Mouse (Mus musculus): ENCODE measurements around the gene Cryba4. TPM values are rescaled to one million over a fixed set of nuclear protein-coding genes. Genes with fewer than 3 reads are reported as not detected.

The Cryba4 gene
- total RNA-seq (2017), result not detected in 2 replicates

GRCm38 (mm10) chr5:112252400-112252799, at the start of gene Cryba4:
Gene Cryba4, minus strand, starts transcription at chr5:112252518.
- ATAC-seq (replicated peaks; ENCODE audit: low read depth, poor library complexity, severe bottlenecking), result no peak

- ATAC-seq (replicated peaks; ENCODE audit: low read depth, poor library complexity, severe bottlenecking), result peak; percentile 27; the same call in 1 of the 2 replicates
Measured at GRCm38 (mm10) chr5:112301694-112302093, 49.4 kb upstream of the Cryba4 start.

GRCm38 (mm10) chr5:112300721-112301308, 48.5 kb upstream of the Cryba4 start:
- no peak for ATAC-seq (replicated peaks; ENCODE audit: low read depth, poor library complexity, severe bottlenecking)

- ATAC-seq (replicated peaks; ENCODE audit: low read depth, poor library complexity, severe bottlenecking), result no peak
Measured at GRCm38 (mm10) chr5:112300112-112300511, 47.8 kb upstream of the Cryba4 start.

GRCm38 (mm10) chr5:112299399-112299798, 47.1 kb upstream of the Cryba4 start:
- ATAC-seq (replicated peaks; ENCODE audit: low read depth, poor library complexity, severe bottlenecking), result no peak

GRCm38 (mm10) chr5:112298226-112298988, 46.1 kb upstream of the Cryba4 start:
- peak; percentile 12; the same call in 1 of the 2 replicates for ATAC-seq (replicated peaks; ENCODE audit: low read depth, poor library complexity, severe bottlenecking)

GRCm38 (mm10) chr5:112297257-112297656, 44.9 kb upstream of the Cryba4 start:
- ATAC-seq (replicated peaks; ENCODE audit: low read depth, poor library complexity, severe bottlenecking), result no peak

- ATAC-seq (replicated peaks; ENCODE audit: low read depth, poor library complexity, severe bottlenecking), result peak; percentile 26
Measured at GRCm38 (mm10) chr5:112296404-112297181, 44.3 kb upstream of the Cryba4 start.

GRCm38 (mm10) chr5:112295564-112295963, 43.2 kb upstream of the Cryba4 start:
- no peak for ATAC-seq (replicated peaks; ENCODE audit: low read depth, poor library complexity, severe bottlenecking)

- ATAC-seq (replicated peaks; ENCODE audit: low read depth, poor library complexity, severe bottlenecking), result no peak
Measured at GRCm38 (mm10) chr5:112295162-112295561, 42.8 kb upstream of the Cryba4 start.

- no peak for ATAC-seq (replicated peaks; ENCODE audit: low read depth, poor library complexity, severe bottlenecking)
Measured at GRCm38 (mm10) chr5:112294696-112295095, 42.4 kb upstream of the Cryba4 start.

- ATAC-seq (replicated peaks; ENCODE audit: low read depth, poor library complexity, severe bottlenecking), result no peak
Measured at GRCm38 (mm10) chr5:112293800-112294199, 41.5 kb upstream of the Cryba4 start.

GRCm38 (mm10) chr5:112292343-112292980, 40.1 kb upstream of the Cryba4 start:
- no peak for ATAC-seq (replicated peaks; ENCODE audit: low read depth, poor library complexity, severe bottlenecking)

GRCm38 (mm10) chr5:112291866-112292265, 39.5 kb upstream of the Cryba4 start:
- no peak for ATAC-seq (replicated peaks; ENCODE audit: low read depth, poor library complexity, severe bottlenecking)

GRCm38 (mm10) chr5:112290536-112290880, 38.2 kb upstream of the Cryba4 start:
- no peak for ATAC-seq (replicated peaks; ENCODE audit: low read depth, poor library complexity, severe bottlenecking)

GRCm38 (mm10) chr5:112289819-112290535, 37.7 kb upstream of the Cryba4 start:
- no peak for ATAC-seq (replicated peaks; ENCODE audit: low read depth, poor library complexity, severe bottlenecking)

GRCm38 (mm10) chr5:112289236-112289635, 36.9 kb upstream of the Cryba4 start:
- no peak for ATAC-seq (replicated peaks; ENCODE audit: low read depth, poor library complexity, severe bottlenecking)

GRCm38 (mm10) chr5:112288193-112289141, 36.1 kb upstream of the Cryba4 start:
- ATAC-seq (replicated peaks; ENCODE audit: low read depth, poor library complexity, severe bottlenecking), result no peak

GRCm38 (mm10) chr5:112287652-112288051, 35.3 kb upstream of the Cryba4 start:
- no peak for ATAC-seq (replicated peaks; ENCODE audit: low read depth, poor library complexity, severe bottlenecking)
